Mouse (Mus musculus): ENCODE data around the gene Mterf2.

DNA sequence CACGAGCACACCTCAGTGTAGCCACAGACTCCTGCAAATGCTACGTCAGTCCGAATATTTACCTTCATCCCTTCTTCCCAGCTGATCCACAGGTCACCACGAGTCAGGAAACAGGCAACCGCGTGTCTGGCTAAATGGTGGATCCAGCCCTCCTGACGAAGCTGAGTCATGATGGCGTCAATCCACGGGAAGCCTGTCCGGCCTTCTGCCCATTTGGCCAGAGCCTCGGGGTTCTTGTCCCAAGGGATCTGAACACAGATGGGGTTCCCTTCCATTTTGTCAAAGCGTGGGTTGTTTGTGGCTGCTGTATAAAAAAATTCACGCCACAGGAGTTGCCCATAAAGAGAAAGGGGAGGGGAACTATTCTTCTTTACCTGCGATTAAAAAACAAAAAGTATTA lies 18.5 kb upstream of the Mterf2 start:
- no peak for TF ChIP-seq POLR2A (IDR thresholded peaks at IDR 0.05; ENCODE audit: insufficient read length, low read depth)
- TF ChIP-seq MAX (IDR thresholded peaks at IDR 0.05; ENCODE audit: low read depth): no peak
- TF ChIP-seq REST (IDR thresholded peaks at IDR 0.05; ENCODE audit: insufficient read depth, insufficient read length): no peak
- no peak for TF ChIP-seq MYOG (IDR thresholded peaks at IDR 0.05; ENCODE audit: control insufficient read depth in 1 of 3, insufficient read depth in 1 of 3, insufficient read length in 2 of 3, low read depth in 2 of 3)
- no peak for TF ChIP-seq POLR2AphosphoS2 (IDR thresholded peaks at IDR 0.05; ENCODE audit: insufficient read length, low read depth)
- no peak for TF ChIP-seq E2F4 (IDR thresholded peaks at IDR 0.05; ENCODE audit: insufficient read depth)
- no peak for TF ChIP-seq USF1 (IDR thresholded peaks at IDR 0.05; ENCODE audit: low read depth)
- no peak for TF ChIP-seq CEBPB (IDR thresholded peaks at IDR 0.05; ENCODE audit: insufficient read depth, poor library complexity, severe bottlenecking)
- no peak for TF ChIP-seq TCF12 (IDR thresholded peaks at IDR 0.05; ENCODE audit: insufficient read depth, poor library complexity, severe bottlenecking)
- TF ChIP-seq TCF3 (IDR thresholded peaks at IDR 0.05; ENCODE audit: insufficient read length, low read depth): no peak
- TF ChIP-seq MYOD1 (IDR thresholded peaks at IDR 0.05; ENCODE audit: control insufficient read depth in 1 of 3, insufficient read length in 2 of 3, low read depth in 2 of 3): no peak
